Mouse (Mus musculus) liver, adult 2 months (tissue): Measurements from ENCODE around the gene Hpse2. TPM values are rescaled to one million over a fixed set of nuclear protein-coding genes. Genes with fewer than 3 reads are reported as not detected.

ENCODE experiments used
- DNase-seq: peaks from one replicate; pipeline ENCODE4 v3.0.0-alpha.2; 2011; ENCODE audit warnings: low read depth, low spot score; ENCODE audit errors: extremely low read depth
- H3K27ac ChIP-seq: fragments of 200-500 bp; replicated peaks from 2 replicates; pipeline ENCODE4 v1.5.1; 2012; ENCODE audit warnings: low read depth, mild to moderate bottlenecking, control low read depth, inconsistent platforms, low read length; ENCODE audit not compliant: insufficient read depth
- H3K27me3 ChIP-seq: fragments of 200-500 bp; 2 replicates; pipeline ENCODE4 v1.6.1; 2012; ENCODE audit warnings: mild to moderate bottlenecking, moderate library complexity, low read length, inconsistent platforms; ENCODE audit not compliant: control insufficient read depth, insufficient read depth
- H3K36me3 ChIP-seq: fragments of 200-500 bp; 2 replicates; pipeline ENCODE4 v1.6.1; 2012; ENCODE audit warnings: low read length, inconsistent platforms; ENCODE audit not compliant: control insufficient read depth, insufficient read depth
- H3K4me1 ChIP-seq: fragments of 200-500 bp; 2 replicates; pipeline ENCODE4 v1.6.1; 2011; ENCODE audit warnings: low read length; ENCODE audit not compliant: control insufficient read depth, insufficient read depth
- H3K4me3 ChIP-seq: fragments of 200-500 bp; 2 replicates; pipeline ENCODE4 v1.5.1; 2011; ENCODE audit warnings: low read depth, mild to moderate bottlenecking, control low read depth, low read length, moderate library complexity; ENCODE audit not compliant: insufficient read depth
- H3K79me2 ChIP-seq: fragments of 200-500 bp; 2 replicates; pipeline ENCODE4 v1.6.1; 2012; ENCODE audit warnings: inconsistent platforms, mild to moderate bottlenecking, low read length, moderate library complexity; ENCODE audit not compliant: control insufficient read depth, insufficient read depth
- H3K9ac ChIP-seq: fragments of 200-500 bp; 2 replicates; pipeline ENCODE4 v1.6.1; 2012; ENCODE audit warnings: low read depth, mild to moderate bottlenecking, control low read depth, inconsistent platforms, low read length
- CTCF ChIP-seq: fragments of 200-500 bp; IDR thresholded peaks from 2 replicates; pipeline ENCODE4 v1.5.1; 2011; ENCODE audit warnings: low read depth, low read length, control low read depth
- POLR2A ChIP-seq: fragments of 200-500 bp; IDR thresholded peaks from 2 replicates; pipeline ENCODE4 v1.6.1; 2011; ENCODE audit warnings: low read length, control low read depth; ENCODE audit not compliant: insufficient read depth; ENCODE audit errors: extremely low read depth
- WGBS: fragments of 180-500 bp; shearing (Covaris S2); methylation state at CpG from one replicate; pipeline ENCODE4 v1.1.7; 2018; 5-methylcytosine and 5-hydroxymethylcytosine counted together
- polyA plus RNA-seq: library from polyadenylated mRNA; depleted of rRNA; stranded (reverse); fragments of >200 nt; gene quantifications from 2 replicates; pipeline ENCODE4 v1.2.3, GENCODE M21; 2012
- total RNA-seq: library from RNA; depleted of rRNA; stranded (reverse); fragments of >200 nt; gene quantifications from 2 replicates; pipeline ENCODE4 v1.2.3, GENCODE M21; 2014

Gene Hpse2
- total and polyA plus RNA-seq, 2 experiments = not detected

GRCm38 (mm10) chr19:42902410-42903021 lies 485.6 kb downstream of the Hpse2 start:
- Histone ChIP-seq H3K27me3 (no peaks in the 10 kb centered on the region), H3K4me1 (no peaks in the 10 kb centered on the region), H3K9ac (no peak overlapping the region), H3K4me3 (no peak overlapping the region), H3K79me2 (no peaks in the 10 kb centered on the region), H3K27ac (no peak overlapping the region), H3K36me3 (no peaks in the 10 kb centered on the region)
- TF ChIP-seq POLR2A (no peak), CTCF (no peak)
- DNase-seq = no peak
- 73% methylated on average over 6 of the region's 6 CpGs for WGBS

GRCm38 (mm10) chr19:42891599-42891998 lies 496.6 kb downstream of the Hpse2 start:
- Histone ChIP-seq H3K4me1 (no peaks in the 10 kb centered on the region; the same call in 1 of the 2 replicates), H3K79me2 (no peaks in the 10 kb centered on the region), H3K27ac (peak overlapping the region; percentile 75), H3K4me3 (no peak overlapping the region), H3K27me3 (no peaks in the 10 kb centered on the region), H3K9ac (no peak overlapping the region), H3K36me3 (no peaks in the 10 kb centered on the region)
- WGBS = 69% methylated on average over 5 of the region's 5 CpGs
- TF ChIP-seq CTCF = no peak
- no peak for TF ChIP-seq POLR2A
- peak; percentile 26 for DNase-seq

GRCm38 (mm10) chr19:42877653-42878052 lies 510.5 kb downstream of the Hpse2 start:
- Histone ChIP-seq H3K4me3 (no peak overlapping the region), H3K36me3 (no peaks in the 10 kb centered on the region), H3K79me2 (no peaks in the 10 kb centered on the region), H3K4me1 (no peaks in the 10 kb centered on the region), H3K9ac (no peak overlapping the region), H3K27me3 (no peaks in the 10 kb centered on the region), H3K27ac (no peak overlapping the region)
- WGBS = 84% methylated on average over 4 of the region's 4 CpGs
- TF ChIP-seq POLR2A = no peak
- TF ChIP-seq CTCF = no peak
- no peak for DNase-seq

- H3K27ac ChIP-seq = no peak overlapping the region
- WGBS = 70% methylated on average over 4 of the region's 4 CpGs
- H3K4me1 ChIP-seq = no peaks in the 10 kb centered on the region
- no peak overlapping the region for H3K4me3 ChIP-seq
- no peak for DNase-seq
- H3K36me3 ChIP-seq = no peaks in the 10 kb centered on the region
- H3K27me3 ChIP-seq = no peaks in the 10 kb centered on the region
- no peak overlapping the region for H3K9ac ChIP-seq
- no peaks in the 10 kb centered on the region for H3K79me2 ChIP-seq
- TF ChIP-seq POLR2A (no peak), CTCF (no peak)
These were observed 511.6 kb downstream of the Hpse2 start for GRCm38 (mm10) chr19:42876563-42876962.

GRCm38 (mm10) chr19:42869663-42870530 lies 518.3 kb downstream of the Hpse2 start:
- TF ChIP-seq CTCF (no peak), POLR2A (no peak)
- H3K9ac ChIP-seq = no peak overlapping the region
- H3K36me3 ChIP-seq = no peaks in the 10 kb centered on the region
- peak; percentile 4 for DNase-seq
- no peaks in the 10 kb centered on the region for H3K27me3 ChIP-seq
- no peaks in the 10 kb centered on the region for H3K79me2 ChIP-seq
- H3K4me3 ChIP-seq = no peak overlapping the region
- H3K4me1 ChIP-seq = no peaks in the 10 kb centered on the region
- no peak overlapping the region for H3K27ac ChIP-seq
- 80% methylated on average over 8 of the region's 8 CpGs for WGBS
